Mouse (Mus musculus): Measurements from ENCODE around the gene Tjp3. TPM values are rescaled to one million over a fixed set of nuclear protein-coding genes. Genes with fewer than 3 reads are reported as not detected.

The Tjp3 gene
- 18.0 TPM for polyA plus RNA-seq (2017; shearing (Covaris generic))

DNA sequence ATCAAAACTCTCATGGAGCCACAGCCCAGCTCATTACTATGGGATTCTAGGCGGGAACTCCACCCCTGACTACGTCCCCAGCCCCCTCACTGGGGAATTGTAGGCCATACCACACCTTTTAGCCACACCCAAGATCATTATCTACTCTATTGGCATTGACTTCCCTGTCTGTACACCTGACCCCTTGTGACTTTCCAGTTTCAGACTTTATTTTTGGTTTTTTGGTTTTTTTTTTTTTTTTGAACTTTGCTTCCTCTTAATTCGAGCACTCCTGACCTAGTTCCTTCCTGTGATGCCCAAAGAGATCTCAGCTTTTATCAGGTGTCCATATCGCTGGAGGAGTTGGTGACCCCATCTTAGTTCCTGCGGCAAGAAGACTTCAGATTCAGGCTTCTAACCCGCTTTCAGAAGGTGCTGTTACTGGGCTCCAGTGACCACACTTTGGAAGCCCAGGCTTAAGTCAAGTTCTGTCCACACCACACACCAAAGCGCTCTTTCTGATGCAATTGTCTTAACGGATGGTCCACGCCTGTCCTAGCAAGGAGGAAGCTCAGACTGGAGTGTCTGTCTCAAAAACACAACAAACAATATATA lies at the start of gene Tjp3:
Gene Tjp3, minus strand, starts transcription at position 71 of the 594 bp plus-strand sequence.

DNA sequence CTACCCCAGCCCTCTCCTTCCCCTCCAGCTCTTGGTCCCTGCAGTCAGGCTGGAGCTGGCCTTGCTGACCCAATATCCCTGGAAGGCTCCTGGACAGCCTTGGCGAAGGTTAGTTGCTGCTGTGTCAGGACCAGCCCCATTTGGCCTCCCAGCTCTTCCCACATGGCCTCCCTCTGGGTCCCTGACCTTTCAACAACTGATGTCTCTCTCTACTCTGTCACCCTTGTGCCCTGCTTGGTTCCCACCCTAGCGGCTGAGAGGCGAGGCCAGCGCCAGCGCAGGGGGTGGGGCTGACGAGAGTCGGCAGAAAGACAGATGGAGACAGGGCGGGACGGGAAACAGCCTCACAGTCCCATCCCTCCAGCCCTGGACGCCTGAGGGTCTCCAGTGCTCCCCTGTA lies 37.0 kb upstream of the Tjp3 start, which contains the start of gene Tbxa2r:
Gene Tbxa2r, plus strand, starts transcription at position 346 of the 400 bp plus-strand sequence.

DNA sequence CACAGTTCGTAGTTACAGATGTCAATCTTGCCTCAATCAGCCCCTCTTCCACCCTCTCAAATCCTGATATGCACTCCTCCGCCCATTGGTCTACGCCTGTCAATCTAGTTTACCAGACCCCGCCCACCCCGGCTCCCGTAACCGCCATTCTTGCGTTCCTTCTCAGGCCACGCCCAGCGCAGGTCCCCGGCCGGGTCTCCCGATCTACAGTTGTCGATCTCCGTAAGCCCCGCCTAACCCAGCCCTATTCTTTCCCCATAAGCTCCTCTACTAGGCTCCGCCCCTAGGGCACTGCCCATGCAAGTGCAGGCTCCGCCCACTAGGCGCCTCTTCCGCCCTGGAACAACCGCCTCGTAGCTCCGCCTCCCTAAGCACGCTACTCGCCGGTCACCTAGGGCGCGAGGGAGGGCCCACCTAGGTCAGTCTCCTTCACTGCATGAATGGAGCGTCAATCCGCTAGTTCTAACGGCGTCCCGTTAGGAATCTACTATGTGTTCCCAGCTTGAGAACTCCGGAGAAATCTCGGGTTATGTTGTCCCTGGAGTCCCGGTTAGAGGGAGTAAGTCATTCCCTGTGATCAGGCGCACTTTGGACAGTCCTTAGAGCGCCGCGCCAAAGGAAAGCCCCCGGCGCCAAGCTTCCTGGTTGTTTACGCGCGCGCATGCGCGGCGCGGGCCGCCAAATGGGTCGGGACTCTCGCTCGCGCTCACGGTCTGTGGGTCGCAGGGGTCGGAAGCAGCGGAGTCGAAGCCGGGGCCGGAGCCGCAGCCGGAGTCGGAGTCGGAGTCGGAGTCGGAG lies 29.4 kb upstream of the Tjp3 start, which contains the start of gene Cactin:
Gene Cactin, plus strand, starts transcription at position 554 of the 798 bp plus-strand sequence.

DNA sequence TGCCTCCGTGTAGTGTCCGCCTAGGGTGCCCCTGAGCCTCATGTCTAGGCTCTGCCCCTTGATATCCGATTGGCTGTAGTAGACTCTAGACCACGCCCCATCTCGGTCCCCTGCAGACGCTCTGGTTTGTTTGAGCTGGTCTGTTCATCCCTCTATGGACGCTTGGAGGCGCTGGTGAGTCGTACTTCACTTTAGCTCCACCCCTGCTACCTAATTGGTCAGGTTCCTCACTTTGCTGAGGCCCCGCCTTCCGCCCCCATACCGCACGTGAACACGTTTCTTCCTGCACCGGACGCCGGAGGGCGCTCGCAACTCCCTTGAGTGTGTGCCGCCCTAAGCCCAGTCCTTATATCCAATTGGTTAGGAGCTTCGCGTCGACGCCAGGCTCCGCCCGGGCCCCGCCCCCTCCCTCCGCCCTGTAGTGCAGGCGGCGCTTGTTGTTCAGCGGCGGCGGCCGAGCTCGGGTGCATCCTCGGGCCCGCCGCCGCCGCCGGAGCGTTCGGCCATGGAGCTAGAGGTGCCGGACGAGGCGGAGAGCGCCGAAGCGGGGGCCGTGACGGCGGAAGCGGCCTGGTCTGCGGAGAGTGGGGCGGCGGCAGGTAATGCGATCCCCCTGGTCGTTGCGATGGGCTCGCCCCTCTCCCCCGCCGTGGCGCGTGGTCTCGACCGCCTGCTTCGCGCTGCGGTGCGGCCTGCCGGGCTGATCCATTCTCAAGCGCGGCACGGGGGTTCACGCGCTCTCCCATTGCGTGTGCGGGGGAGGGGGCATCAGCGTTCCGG lies 1.4 kb upstream of the Tjp3 start, which contains the start of gene Pip5k1c:
Gene Pip5k1c, plus strand, starts transcription at position 410 of the 780 bp plus-strand sequence.

DNA sequence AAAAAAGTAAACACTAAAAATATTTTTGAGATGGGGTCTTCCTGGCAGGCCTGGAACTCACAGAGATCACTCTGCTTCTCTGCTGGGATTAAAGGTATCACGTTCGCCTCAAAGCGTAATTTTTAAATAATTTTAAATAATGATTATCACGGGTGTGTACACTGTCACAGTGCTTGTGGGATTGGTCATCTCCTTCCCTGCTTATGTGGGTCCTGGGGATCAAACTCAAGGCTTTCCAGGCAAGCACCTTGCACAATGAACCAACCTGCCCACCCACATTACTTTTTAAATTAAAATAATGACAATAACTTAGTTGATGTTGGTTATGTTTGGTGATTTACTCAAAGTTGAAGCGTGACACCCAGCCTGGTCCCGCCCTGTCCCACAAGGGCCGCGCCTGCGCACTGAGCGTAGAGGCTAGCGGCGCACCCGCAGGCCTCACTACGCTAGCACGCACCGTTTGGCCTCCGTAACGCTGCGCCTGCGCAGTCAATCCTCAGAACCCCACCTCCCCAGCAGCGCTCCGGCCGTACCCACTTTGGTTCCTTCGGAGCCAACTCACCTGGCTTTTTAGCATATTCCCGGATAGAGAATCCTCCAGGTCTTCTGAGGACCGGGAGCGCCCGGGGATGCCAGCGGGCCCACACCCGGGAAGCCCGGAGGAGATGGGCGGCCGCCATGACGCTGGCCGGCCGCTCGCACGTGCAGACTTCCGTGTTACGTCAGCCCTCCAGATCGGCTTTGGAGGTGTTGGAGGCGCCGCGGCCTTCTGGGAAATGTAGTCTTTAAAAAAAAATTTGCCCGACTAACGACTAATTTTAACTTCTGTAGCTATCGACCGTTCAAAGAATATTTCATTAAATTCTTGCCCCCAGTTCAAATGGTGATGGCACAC lies 24.9 kb downstream of the Tjp3 start, which contains the start of the genes Mrpl54 and Apba3:
Gene Mrpl54, minus strand, starts transcription at position 724 of the 895 bp plus-strand sequence.
Gene Apba3, plus strand, starts transcription at position 750 of the 895 bp plus-strand sequence.

DNA sequence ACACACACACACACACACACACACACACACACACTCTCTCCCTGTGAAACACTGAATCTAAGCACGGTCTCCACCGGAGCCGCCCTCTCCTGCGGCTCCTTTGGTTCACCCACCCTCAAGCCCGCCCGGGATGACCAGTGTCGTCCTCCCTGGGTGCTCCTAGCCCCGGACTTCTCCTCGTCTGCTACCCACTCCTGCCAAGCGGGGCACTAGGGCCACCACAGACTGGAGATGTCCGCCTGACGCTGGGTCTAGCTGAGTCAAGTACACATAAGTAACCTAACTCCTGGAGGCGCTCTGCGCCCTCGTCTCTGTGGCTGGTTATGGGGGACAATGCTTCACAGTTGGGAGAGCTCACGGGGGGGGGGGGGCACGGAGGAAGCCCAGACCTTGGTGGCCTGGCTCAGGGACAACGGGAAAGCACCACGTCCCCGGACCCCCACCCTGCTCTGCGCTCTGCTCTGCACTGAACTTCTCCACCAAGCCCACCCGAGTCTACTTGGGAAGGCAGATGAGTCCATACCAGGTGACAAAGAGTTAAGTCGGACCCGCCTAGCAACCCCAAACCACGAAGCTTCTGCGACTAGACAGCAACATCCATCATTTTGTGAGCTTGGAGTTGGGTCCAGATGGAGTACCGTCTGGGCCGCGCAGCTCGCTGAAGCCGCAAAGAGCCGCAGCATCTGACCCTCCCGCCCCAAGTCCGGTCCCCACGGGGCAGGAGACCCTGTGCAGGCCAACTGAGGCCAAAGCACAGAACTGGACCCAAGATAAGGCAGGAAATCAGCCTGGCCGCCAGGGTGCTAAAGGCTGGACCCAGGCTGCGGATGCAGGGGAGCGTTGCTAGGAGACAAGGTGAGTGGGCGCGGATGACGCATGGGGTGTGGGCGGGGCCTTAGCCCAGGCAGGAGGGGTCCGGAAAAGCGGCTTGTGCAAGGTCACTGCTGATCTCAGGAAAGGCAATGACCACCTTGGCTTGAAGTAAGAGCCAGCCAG lies 38.7 kb downstream of the Tjp3 start, which contains the start of gene Matk:
Gene Matk, plus strand, starts transcription at position 512 of the 996 bp plus-strand sequence.

DNA sequence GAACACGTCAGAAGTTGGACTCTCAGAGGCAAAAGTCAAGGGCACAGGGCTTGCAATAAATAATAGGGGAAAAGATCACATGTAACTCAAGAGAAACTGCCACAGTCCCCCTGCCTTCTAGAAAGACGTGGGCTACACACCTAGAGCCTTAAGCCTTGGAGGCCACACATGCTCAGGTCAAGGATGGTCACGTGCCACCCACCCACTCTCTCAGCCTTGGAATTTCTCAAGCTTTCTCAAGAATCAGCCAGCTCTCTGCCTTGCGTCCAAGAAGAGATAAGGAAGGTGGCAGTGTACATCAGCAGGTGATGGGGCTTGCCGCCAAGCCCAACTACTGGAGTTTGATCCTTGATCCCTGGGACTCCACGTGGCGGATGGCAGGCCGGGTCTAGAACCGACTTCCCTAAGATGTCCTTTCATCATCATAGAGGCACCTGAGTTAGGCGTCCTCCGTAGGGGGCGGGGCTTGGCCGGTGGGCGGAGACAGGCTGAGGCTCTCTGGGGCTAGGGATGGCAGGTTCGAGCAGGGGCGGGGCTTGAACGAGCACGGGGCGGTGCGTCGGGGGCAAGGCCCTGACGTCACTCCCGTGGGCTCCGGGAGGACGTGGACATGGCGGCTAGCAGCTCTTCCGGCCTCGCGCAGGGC lies 58.7 kb downstream of the Tjp3 start, which contains the start of gene Zfr2:
Gene Zfr2, plus strand, starts transcription at position 576 of the 646 bp plus-strand sequence.

DNA sequence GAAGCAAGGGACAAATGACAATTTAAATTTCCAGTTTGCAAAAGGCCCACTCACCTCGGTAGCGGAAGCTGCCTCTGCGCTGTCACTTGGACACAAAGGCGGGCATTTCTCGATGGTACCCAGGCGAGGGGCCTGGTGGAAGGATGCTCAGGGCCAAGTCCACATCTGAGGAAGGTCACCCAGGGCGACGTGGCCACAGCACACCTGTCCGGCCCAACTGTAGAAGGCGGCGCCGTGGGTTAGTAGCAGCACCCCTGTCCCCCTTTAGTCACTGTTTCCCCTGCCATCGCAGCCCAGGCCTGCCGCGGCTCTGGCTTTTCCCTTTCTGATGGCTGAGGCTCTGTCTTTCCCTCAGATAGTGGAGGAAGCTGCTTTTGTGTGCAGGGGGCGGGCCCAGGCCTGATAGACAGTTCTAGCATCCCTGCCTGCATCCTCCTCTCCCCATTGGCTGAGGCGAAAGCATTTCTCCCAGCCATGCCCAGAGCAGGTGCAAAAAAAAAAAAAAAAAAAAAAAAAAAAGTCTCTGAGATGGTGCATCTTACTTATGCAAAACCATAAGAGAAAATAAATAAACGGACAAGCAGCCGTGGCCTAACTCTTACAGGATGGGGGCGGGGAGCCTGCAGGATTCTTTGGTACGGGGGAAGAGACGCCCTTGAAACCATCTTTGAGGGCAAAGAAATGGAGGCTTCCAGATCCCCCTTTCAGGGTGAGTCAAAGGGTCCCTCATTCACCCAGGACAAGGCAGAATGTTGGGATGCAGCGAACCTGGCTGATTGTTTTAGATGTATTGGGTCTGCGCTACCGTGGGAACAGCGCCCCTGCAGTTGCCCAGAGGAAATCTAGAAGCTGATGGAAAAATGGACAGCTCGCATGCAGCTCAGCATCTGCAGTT lies 60.7 kb downstream of the Tjp3 start, which contains the start of gene Atcay:
Gene Atcay, minus strand, starts transcription at position 396 of the 895 bp plus-strand sequence.

Other genes starting within 250 kb of the Tjp3 start
- 116 TPM for gene Sgta, start 231.4 kb downstream of the Tjp3 start, polyA plus RNA-seq (2017; shearing (Covaris generic))
- gene Thop1, start 221.5 kb downstream of the Tjp3 start, polyA plus RNA-seq (2017; shearing (Covaris generic)) = 13.1 TPM
- gene Creb3l3, start 192.7 kb downstream of the Tjp3 start, polyA plus RNA-seq (2017; shearing (Covaris generic)) = not detected
- gene Map2k2, start 185.7 kb downstream of the Tjp3 start, polyA plus RNA-seq (2017; shearing (Covaris generic)) = 37.8 TPM
- gene Zbtb7a, start 156.4 kb downstream of the Tjp3 start, polyA plus RNA-seq (2017; shearing (Covaris generic)) = 32.9 TPM
- gene Pias4, start 123.7 kb downstream of the Tjp3 start, polyA plus RNA-seq (2017; shearing (Covaris generic)) = 43.2 TPM
- gene Eef2, start 115.0 kb downstream of the Tjp3 start, polyA plus RNA-seq (2017; shearing (Covaris generic)) = 869 TPM
- gene Dapk3, start 108.6 kb downstream of the Tjp3 start, polyA plus RNA-seq (2017; shearing (Covaris generic)) = 10.4 TPM
- gene 4930442H23Rik, start 107.7 kb downstream of the Tjp3 start, polyA plus RNA-seq (2017; shearing (Covaris generic)) = not detected
- gene Nmrk2, start 89.5 kb downstream of the Tjp3 start, polyA plus RNA-seq (2017; shearing (Covaris generic)) = 0.21 TPM
- 11.9 TPM for gene Atcay, start 60.7 kb downstream of the Tjp3 start, polyA plus RNA-seq (2017; shearing (Covaris generic))
- 4.7 TPM for gene Zfr2, start 58.4 kb downstream of the Tjp3 start, polyA plus RNA-seq (2017; shearing (Covaris generic))
- gene Matk, start 38.6 kb downstream of the Tjp3 start, polyA plus RNA-seq (2017; shearing (Covaris generic)) = 128 TPM
- gene Mrpl54, start 24.6 kb downstream of the Tjp3 start, polyA plus RNA-seq (2017; shearing (Covaris generic)) = 129 TPM
- 62.8 TPM for gene Apba3, start 24.6 kb downstream of the Tjp3 start, polyA plus RNA-seq (2017; shearing (Covaris generic))
- gene Pip5k1c, start 1.4 kb upstream of the Tjp3 start, polyA plus RNA-seq (2017; shearing (Covaris generic)) = 42.0 TPM
- 25.4 TPM for gene Cactin, start 29.5 kb upstream of the Tjp3 start, polyA plus RNA-seq (2017; shearing (Covaris generic))
- 55.0 TPM for gene Tbxa2r, start 37.1 kb upstream of the Tjp3 start, polyA plus RNA-seq (2017; shearing (Covaris generic))
- 0.18 TPM for gene Gipc3, start 51.7 kb upstream of the Tjp3 start, polyA plus RNA-seq (2017; shearing (Covaris generic))
- 29.3 TPM for gene Hmg20b, start 58.9 kb upstream of the Tjp3 start, polyA plus RNA-seq (2017; shearing (Covaris generic))
- gene Mfsd12, start 65.9 kb upstream of the Tjp3 start, polyA plus RNA-seq (2017; shearing (Covaris generic)) = 1.7 TPM
- gene 4930404N11Rik, start 74.2 kb upstream of the Tjp3 start, polyA plus RNA-seq (2017; shearing (Covaris generic)) = 0.56 TPM
- gene Fzr1, start 86.9 kb upstream of the Tjp3 start, polyA plus RNA-seq (2017; shearing (Covaris generic)) = 22.3 TPM
- gene Dohh, start 92.8 kb upstream of the Tjp3 start, polyA plus RNA-seq (2017; shearing (Covaris generic)) = 40.6 TPM
- gene Gm48551, start 92.9 kb upstream of the Tjp3 start, polyA plus RNA-seq (2017; shearing (Covaris generic)) = 2.3 TPM
- 2.6 TPM for gene Gm48552, start 97.4 kb upstream of the Tjp3 start, polyA plus RNA-seq (2017; shearing (Covaris generic))
- 13.0 TPM for gene Smim24, start 101.5 kb upstream of the Tjp3 start, polyA plus RNA-seq (2017; shearing (Covaris generic))
- 19.9 TPM for gene Nfic, start 164.1 kb upstream of the Tjp3 start, polyA plus RNA-seq (2017; shearing (Covaris generic))
- 0.35 TPM for gene Celf5, start 191.1 kb upstream of the Tjp3 start, polyA plus RNA-seq (2017; shearing (Covaris generic))
- 145 TPM for gene Ncln, start 204.8 kb upstream of the Tjp3 start, polyA plus RNA-seq (2017; shearing (Covaris generic))
- 85.6 TPM for gene S1pr4, start 208.6 kb upstream of the Tjp3 start, polyA plus RNA-seq (2017; shearing (Covaris generic))
- 40.0 TPM for gene Gna15, start 232.6 kb upstream of the Tjp3 start, polyA plus RNA-seq (2017; shearing (Covaris generic))

Data from activated CD4-positive, CD25-positive, alpha-beta regulatory T cell, adult 9 weeks (primary cell).